Mouse (Mus musculus): Measurements from ENCODE around the gene Fbxo6.

DNA sequence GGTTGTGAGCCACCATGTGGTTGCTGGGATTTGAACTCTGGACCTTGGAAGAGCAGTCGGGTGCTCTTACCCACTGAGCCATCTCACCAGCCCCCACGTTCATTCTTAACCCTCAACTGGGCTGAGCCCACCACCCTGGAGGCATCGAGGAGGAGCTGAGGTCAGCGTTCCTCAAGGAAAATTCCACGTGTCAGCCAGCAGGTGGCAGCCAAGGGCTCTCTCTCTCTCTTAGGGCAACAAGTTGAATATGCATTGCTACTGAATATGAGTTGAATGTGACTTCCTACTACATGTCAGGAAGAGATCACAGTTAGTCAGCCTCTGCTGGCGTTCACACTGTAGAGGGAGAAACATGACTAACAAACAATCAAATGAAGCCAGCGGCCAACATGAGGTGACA, 16.3 kb upstream of the Fbxo6 start:
- no peak for TF ChIP-seq POLR2A (IDR thresholded peaks at IDR 0.05; ENCODE audit: insufficient read length, low read depth)
- TF ChIP-seq TCF12 (IDR thresholded peaks at IDR 0.05; ENCODE audit: insufficient read depth, poor library complexity, severe bottlenecking) = no peak
- TF ChIP-seq USF1 (IDR thresholded peaks at IDR 0.05; ENCODE audit: low read depth) = no peak
- no peak for TF ChIP-seq POLR2AphosphoS2 (IDR thresholded peaks at IDR 0.05; ENCODE audit: insufficient read length, low read depth)
- TF ChIP-seq TCF3 (IDR thresholded peaks at IDR 0.05; ENCODE audit: insufficient read length, low read depth) = no peak
- TF ChIP-seq MYOD1 (IDR thresholded peaks at IDR 0.05; ENCODE audit: control insufficient read depth in 1 of 3, insufficient read length in 2 of 3, low read depth in 2 of 3) = no peak
- no peak for TF ChIP-seq MAX (IDR thresholded peaks at IDR 0.05; ENCODE audit: low read depth)
- TF ChIP-seq CEBPB (IDR thresholded peaks at IDR 0.05; ENCODE audit: insufficient read depth, poor library complexity, severe bottlenecking) = no peak
- TF ChIP-seq MYOG (IDR thresholded peaks at IDR 0.05; ENCODE audit: control insufficient read depth in 1 of 3, insufficient read depth in 1 of 3, insufficient read length in 2 of 3, low read depth in 2 of 3) = no peak
- no peak for TF ChIP-seq REST (IDR thresholded peaks at IDR 0.05; ENCODE audit: insufficient read depth, insufficient read length)
- no peak for TF ChIP-seq E2F4 (IDR thresholded peaks at IDR 0.05; ENCODE audit: insufficient read depth)
- TF ChIP-seq SRF (IDR thresholded peaks at IDR 0.05; ENCODE audit: control insufficient read depth, insufficient read length, low read depth) = no peak

All from myocyte (in vitro differentiated cells).